Mouse (Mus musculus): ENCODE data around the gene B3galt2.

DNA sequence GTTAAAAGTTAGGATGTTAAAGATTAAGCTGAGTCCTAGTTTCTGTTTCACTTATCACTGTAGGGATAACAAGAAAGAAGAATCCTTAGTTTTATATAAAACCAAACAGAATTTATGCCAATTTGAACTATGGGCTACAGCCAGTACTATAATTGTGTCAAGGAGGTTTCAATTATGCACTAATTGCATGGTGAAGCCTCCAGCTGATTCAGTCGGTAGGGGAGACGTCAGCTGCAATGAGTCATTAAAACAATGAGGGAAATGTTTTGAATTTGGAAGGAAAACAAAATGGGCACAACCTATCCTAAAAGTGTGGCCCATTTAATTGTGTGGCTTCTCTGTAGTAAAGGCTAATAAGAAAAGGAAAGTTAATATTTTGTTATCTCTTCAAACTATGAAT, 20.7 kb upstream of the B3galt2 start:
- no peak for TF ChIP-seq POLR2A (IDR thresholded peaks at IDR 0.05; ENCODE audit: borderline replicate concordance, low read depth, low read length)
- TF ChIP-seq CTCF (IDR thresholded peaks at IDR 0.05; ENCODE audit: low read depth, low read length), result no peak

Measured in bone marrow macrophage, adult 2 months (primary cell).